Mouse (Mus musculus) activated CD4-positive, CD25-positive, alpha-beta regulatory T cell, adult 4 months (primary cell): Measurements from ENCODE around the gene Ntrk1. TPM values are rescaled to one million over a fixed set of nuclear protein-coding genes. Genes with fewer than 3 reads are reported as not detected.
"Not testable (repeated sequence)": the region's sequence is repeated elsewhere in the genome, so short reads cannot be mapped to it uniquely, and the experiment has no call there.

Experiments used
- ATAC-seq: one replicate; pipeline ENCODE4 v1.8.0; 2017
- polyA plus RNA-seq, 2 experiments: library from polyadenylated mRNA; unstranded; fragments of 100-300 nt; shearing (Covaris generic); gene quantifications; one replicate each; pipeline ENCODE4 v1.2.1; 2017

The Ntrk1 gene
- not detected for polyA plus RNA-seq

DNA sequence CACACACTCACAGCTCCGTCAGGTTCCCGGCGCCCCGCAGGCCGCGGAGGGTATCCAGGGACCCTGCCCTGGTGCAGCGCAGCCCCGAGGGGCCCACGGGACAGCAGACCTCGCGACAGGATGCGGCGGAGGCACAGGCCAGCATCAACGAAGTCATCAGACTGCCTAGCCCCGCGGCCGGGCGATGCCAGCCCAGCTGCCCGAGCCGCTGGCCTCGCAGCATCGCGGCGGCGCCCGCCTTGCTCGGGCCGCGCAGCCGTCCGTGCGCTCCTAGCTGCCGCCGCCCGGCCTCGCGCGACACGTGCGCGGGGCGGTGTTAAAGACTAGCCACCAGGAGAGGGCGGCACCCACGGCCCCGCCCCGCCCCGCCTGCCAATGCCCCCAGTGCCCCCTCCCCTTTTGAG, at the start of gene Ntrk1:
Gene Ntrk1 (minus strand): TSS at position 241 of the 404 bp plus-strand sequence.
- ATAC-seq: no peak

- ATAC-seq: no peak
These were observed 45.9 kb upstream of the Ntrk1 start for GRCm38 (mm10) chr3:87840858-87841257.

- peak; percentile 61 for ATAC-seq
These were observed 43.7 kb upstream of the Ntrk1 start for GRCm38 (mm10) chr3:87838622-87839021.

DNA sequence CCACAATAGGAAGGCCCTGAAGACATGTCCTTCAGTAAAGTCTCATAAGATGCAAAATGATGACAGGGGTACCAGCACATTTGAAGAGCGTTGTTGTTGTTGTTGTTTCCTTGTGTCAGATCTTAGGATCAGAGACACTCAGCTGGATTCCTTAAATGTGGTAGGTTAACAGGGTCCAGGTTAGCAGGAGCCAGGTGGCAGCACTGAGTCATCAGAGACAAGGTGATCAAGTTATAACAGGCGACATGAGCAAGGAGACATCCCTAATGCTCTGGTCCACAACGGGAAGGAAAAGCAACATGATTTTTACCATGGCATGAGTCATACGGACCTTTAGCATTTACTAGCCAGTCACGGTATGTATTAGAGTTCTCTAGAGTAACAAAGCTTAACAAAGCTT, 38.5 kb upstream of the Ntrk1 start:
- no peak for ATAC-seq

- ATAC-seq: peak; percentile 77
These were observed 37.3 kb upstream of the Ntrk1 start for GRCm38 (mm10) chr3:87832109-87832859.

DNA sequence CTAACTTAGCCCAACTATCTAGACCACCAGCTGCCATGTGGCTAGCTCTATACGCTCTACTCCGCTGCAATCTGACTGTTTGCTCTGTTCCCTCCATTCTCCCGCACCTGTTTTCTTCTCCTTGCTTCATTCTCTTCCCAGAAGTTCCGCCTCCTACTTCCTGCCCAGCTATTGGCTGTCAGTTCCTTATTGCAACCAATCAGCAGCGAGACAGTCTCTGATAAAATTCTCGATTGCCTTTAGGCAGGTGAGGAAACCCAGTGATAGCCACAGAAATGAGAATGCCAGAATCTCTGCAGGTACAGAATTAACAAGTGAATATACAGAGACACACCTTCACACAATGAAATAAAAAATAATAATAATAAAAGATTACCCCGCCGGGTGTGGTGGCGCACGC, 34.1 kb upstream of the Ntrk1 start:
- ATAC-seq: no peak

DNA sequence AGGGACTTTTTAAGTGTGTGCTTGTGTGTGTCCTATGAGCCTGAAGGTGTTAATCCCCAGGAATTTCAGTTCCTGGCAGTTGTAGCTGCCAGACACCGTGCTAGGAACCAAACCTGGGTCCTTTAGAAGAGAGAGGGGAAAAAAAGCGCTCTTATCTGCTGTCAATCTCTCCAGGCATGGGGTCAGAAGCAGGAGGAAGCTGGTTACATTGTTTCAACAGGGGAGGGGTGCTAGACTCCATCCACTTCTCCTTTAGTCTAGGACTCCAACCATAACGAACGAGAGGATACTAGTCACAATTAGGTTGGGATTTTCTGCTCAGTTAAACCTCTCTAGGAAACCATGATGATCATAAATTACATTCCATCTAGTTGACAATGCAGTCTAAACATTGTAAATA, 33.5 kb upstream of the Ntrk1 start:
- ATAC-seq: no peak

DNA sequence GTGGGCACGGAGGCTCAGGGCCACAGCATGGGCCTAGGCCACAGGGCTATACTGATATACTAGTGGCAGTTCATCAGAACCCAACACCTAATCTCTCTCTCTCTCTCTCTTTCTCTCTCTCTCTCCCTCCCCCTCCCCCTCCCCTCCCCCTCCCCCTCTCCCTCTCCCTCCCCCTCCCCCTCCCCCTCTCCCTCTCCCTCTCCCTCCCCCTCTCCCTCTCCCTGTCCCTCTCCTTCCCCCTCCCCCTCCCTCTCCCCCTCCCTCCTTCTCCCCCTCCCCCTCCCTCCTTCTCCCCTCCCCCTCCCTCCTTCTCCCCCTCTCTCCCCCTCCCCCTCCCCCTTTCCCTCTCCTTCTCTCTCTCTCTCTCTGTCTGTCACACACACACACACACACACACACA, 29.2 kb upstream of the Ntrk1 start, which contains the start of gene Pear1:
Gene Pear1 (minus strand): TSS at position 101 of the 400 bp plus-strand sequence.
- not testable (repeated sequence) for ATAC-seq

GRCm38 (mm10) chr3:87818226-87818625, 23.3 kb upstream of the Ntrk1 start:
- ATAC-seq: no peak

- no peak for ATAC-seq
These were observed 21.7 kb upstream of the Ntrk1 start for GRCm38 (mm10) chr3:87816646-87817093.

- ATAC-seq: no peak
These were observed 21.2 kb upstream of the Ntrk1 start for GRCm38 (mm10) chr3:87816166-87816565.

DNA sequence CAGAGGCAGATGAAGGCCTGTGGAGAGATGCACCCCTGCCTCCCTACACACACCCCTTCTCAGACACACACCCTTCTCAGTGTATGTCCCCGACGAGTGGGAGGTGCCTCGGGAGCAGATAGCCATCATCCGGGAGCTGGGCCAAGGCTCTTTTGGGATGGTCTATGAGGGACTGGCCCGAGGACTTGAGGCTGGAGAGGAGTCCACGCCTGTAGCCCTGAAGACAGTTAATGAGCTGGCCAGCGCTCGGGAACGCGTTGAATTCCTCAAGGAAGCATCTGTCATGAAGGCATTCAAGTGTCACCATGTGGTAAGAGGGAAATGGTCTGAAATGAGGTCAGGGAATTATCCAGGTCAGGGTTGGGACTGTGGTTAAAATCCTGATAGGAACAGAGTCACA, 17.9 kb upstream of the Ntrk1 start:
- ATAC-seq: no peak

DNA sequence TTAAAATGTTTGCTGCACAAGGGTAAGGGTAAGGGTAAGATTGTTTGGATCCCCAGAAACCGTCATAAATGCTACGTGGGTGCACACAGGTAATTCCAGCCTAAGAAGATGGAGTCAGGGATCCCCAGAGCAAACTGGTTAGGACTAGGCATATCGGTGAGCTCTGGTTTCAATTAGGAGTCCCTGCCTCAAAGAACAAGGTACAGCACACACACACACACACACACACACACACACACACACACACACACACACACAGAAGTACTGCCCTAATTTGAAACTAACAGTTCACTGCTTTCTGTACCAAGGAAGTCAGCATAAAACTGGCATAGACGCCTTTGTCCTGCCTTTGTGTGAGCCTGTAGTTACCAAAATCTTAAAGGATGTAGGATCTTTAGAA, 17.5 kb upstream of the Ntrk1 start:
- no peak for ATAC-seq

DNA sequence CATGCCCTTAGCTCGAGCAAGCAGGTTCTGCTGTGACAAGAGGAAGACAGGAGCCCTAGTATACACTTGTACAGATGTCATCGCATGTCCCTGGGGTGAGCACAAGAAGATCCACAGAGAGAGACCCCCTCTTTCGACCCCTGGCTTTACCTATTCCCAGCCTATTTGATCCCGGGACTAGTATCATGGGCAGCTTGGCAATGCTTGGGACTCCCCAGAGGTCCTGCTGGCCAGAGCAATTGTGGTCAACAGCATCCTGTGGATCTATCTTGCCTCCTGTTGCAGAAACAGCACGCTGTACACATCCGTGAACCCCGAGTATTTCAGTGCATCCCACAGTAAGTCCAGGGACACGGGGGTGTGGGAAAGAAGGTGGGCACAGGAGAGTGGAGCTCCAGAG, 16.3 kb upstream of the Ntrk1 start:
- no peak for ATAC-seq

DNA sequence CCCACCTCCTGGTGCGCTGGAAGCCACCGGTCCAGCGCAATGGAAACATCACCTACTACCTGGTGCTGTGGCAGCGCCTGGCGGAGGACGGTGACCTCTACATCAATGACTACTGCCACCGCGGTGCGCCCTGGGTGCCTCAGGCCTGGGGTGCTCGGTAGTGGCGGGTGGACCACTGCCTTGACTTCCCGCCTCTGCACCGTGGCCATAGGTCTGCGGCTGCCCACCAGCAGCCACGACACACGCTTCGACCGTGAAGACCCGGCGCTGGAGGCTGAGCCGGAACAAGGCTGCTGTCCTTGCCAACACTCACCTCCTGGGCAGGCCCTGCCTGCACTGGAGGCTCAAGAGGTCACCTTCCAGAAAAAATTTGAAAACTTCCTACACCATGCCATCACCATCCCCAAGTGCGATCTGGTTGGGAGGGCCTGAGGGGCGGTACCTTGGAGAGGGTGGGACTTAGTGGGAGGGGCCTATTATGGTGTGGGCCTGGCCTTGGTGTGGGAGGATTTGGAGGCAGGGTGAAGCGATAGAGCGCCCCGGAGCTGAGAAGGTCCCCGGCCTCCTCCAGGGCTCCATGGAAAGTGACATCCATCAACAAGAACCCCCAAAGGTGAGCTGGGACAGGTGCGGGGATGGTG, 14.5 kb upstream of the Ntrk1 start:
- no peak for ATAC-seq

DNA sequence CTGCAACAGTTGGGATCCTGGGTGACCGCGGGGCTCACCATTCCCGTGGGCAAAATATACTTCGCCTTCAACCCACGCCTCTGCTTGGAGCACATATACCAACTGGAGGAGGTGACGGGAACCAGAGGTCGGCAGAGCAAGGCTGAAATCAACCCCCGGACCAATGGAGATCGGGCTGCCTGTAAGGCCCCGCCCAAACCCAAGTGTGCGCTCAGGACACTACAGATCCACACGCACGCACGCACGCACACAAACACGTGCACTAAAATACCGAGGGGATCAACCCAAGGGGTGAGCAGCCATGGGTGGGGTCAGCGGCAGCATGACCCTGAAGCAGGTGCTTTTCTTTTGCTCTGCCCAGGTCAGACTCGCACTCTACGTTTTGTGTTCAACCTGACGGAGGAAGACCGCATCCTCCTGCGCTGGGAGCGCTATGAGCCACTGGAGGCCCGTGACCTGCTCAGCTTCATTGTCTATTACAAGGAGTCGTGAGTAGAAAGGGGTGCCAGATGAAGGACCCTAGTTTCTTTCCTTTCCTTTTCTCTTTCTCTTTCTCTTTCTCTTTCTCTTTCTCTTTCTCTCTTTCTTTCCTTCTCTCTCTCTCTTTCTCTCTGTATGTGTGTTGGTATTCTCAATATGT, 9.2 kb upstream of the Ntrk1 start:
- peak; percentile 61 for ATAC-seq

- no peak for ATAC-seq
These were observed 6.7 kb upstream of the Ntrk1 start for GRCm38 (mm10) chr3:87801681-87802080.

DNA sequence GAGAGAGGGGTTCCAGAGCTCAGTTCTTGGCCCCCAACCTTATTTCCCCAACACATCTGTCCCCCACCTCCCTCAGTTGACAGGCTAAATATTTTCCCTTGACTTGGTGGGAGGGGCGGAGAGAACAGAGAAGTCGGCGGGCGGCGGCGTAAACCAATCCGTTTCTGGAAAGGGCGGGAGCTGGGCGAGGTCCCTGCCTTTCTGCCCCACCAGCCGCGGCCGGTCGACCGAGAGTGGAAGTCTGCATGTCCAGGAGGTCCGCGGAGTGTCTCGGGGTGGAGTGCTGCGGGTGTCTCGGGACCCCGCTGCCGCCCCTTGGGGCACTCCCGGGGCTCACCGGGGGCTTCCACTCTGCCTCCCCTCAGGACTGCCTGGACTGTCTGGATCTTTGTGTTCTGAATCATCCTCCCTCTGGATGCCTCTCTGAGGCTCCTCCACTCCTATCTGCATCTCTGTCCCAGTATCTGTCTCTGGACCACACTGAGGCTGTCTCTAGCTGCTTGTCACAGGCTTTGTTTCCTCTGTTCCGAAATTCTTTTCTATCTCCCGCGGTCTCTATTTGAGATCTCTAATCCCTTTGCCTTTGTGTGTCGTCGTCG, 1.9 kb upstream of the Ntrk1 start, which contains the start of gene Insrr:
Gene Insrr (plus strand): TSS at position 216 of the 599 bp plus-strand sequence.
- no peak for ATAC-seq

DNA sequence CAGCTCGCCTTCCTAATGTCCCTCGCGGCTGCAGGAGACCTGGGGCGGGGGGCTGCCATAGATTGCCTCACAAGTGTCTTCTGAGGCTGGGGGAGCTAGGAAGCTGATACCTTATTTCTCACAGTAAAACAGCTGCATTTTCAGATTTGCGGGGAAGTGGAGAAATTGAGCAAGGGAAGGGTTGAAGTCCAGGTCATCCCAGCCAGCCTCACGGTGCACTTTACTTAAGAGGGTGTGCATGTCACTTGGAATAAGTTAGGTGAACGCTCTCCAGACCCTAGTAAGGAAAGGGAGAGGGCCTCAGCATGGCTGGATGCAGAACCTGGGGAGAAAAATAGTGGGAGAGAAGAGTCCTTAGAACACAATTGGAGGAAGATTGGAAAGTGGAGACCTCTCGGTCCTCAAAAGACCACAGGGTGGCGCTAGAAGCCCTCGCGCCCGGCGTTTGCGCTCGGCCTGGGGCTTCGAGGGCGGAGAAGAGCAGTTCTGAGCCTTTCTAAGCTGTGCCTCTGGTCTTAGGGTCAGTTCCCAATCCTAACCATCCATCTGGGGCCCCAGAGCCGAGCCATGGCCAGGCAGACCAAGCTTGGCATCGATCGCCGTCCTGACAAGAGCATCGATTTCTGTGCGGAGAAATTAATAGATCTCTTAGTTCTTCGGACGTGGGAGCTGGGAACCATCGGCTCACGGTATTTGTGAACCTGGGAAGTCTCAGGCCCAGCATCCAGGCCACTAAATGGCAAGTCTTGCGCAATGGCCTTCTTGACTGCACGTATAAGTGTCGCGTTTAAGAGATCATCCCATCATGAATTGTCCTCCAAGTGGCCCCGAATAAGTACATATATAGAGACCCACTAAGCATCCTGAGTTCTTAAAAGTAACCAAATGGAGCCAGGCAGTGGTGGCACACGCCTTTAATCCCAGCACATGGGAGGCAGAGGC, 645 bp upstream of the Ntrk1 start:
- ATAC-seq: peak; percentile 52

GRCm38 (mm10) chr3:87789768-87790167, 5.2 kb downstream of the Ntrk1 start:
- no peak for ATAC-seq

DNA sequence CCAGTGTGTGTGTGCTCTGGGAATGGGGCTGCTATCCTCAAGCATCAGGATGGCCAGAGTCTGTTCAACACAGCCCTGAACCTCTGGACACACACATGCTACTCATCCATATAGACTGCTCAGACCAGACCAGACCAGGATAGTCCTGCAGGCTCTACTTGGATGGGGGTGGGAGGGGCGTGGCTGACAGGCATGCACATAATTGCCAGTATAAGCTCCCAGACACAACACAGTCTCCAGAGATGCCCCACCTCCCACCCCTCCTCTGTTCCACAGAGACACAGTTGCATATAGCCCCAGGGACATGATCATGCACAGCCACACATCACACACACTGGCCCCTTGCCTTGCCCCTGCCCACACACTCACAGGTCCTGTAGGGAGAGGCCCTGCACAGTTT, 5.7 kb downstream of the Ntrk1 start:
- ATAC-seq: no peak

DNA sequence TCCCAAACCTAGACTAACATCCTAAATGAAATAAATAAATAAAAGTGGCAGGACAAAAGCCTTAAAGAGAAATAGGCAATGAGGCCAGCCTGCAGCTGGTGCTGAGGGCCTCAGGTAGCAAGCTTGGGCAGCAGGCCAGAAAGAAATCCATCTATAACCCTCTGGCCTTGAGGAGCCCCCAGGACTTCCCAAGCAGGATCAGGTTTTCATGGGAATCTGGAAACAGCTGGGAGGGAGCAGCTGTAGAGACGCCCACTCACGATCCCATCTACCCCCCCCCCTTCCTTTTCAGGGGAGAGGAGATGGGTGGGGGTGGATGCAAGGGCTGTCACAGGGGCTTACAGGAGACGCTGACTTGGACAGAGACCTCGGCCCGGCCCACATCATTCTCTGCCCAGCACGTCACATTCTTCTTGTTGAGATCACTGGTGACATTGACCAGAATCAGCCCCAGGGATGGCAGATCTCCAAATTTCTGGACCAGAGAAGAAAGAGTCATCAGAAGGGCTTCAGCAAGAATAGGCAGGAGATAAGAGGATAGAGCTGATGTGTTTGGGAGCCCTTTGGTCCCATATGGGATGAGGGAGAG, 9.2 kb downstream of the Ntrk1 start:
- no peak for ATAC-seq
